Mouse (Mus musculus) ovary, adult 18-20 months (tissue): ENCODE results near the gene Clock.

Experiments
- DNase-seq: peaks from one replicate; pipeline ENCODE4 v3.0.0; 2022; ENCODE audit warnings: low spot score, mixed read lengths

Gene Clock

GRCm38 (mm10) chr5:76179791-76180190, 124.8 kb downstream of the Clock start:
- DNase-seq: no peak

DNA sequence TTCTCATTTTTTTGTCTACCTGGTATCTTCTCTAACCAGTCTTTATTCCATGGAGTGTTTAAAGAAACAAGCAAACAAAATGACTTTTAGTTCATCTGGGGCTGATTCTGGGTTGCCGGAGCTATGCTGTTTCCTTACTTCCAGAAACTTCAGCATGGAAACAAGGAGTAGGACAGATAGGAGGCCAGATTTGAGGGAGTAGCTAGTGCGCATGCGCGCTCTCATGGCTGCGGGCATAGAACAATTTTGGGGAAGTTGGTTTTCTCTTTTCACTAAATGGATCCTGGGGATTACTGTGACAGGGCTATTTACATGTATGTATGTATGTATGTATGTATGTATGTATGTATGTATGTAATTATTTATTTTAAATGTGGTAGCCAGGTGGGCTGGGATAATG, 125.4 kb downstream of the Clock start:
- no peak for DNase-seq

- no peak for DNase-seq
Measured at GRCm38 (mm10) chr5:76177664-76178063, 126.9 kb downstream of the Clock start.

DNA sequence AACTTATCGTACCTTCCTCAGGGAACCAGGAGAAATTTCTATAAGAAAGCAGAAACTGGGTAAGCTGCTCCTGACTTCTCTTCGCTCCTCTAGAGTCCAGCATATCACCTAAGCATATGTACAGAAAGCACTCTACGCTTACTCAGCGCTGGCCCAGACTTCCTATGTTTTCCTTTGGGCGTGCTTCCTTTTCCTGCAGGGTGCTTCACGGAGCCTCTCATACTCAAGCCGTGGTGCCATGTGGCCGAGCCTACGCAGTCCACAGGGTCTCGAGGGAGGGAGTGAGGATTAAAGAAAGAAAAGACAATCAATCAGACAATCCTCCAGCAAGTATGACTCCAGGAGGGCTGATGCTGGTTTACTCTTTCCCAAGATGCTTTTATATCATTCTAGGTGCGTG, 127.8 kb downstream of the Clock start:
- no peak for DNase-seq

DNA sequence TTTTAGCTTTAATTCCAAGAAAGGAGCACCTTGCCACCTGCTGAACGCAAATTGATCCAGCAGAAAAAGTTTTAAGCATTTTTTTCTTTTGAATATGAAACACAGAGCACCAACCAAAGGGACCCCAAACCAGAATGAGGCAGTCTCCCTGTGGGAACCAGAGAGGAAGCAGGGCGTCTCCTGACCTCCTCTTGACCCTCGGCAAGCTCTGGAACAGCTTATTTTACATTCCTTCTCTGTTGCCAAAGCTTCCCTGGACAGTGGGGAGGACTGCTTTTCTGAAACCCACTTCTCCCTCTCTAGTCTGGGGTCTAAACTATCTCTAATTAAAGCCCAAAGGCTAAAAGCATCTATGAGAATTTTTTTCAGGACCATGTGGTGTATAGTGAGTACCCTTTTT, 128.2 kb downstream of the Clock start:
- DNase-seq: no peak

- DNase-seq: no peak
Measured at GRCm38 (mm10) chr5:76175051-76175450, 129.5 kb downstream of the Clock start.

DNA sequence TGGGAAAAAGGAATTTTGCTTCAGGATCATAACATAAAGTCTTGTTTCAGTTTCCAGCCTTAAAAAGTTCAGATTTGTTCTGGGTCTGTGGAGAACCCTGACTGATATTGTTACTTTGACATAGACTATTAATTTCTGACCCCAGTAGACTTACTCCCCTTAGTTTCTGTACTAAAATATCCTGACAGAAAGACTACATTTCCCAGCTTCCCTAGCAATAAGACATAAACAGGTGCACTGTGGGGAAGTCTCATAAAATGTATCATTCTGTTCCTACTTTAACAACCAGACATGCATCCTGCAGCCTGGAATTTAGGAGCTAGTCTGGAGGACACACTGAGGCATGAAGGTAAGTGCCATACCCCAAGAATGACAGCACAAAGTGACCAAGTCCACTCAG, 133.6 kb downstream of the Clock start:
- no peak for DNase-seq

- DNase-seq: no peak
Measured at GRCm38 (mm10) chr5:76170522-76170921, 134.1 kb downstream of the Clock start.

GRCm38 (mm10) chr5:76164827-76165226, 139.8 kb downstream of the Clock start:
- no peak for DNase-seq

GRCm38 (mm10) chr5:76163828-76164390, 140.7 kb downstream of the Clock start:
- no peak for DNase-seq

DNA sequence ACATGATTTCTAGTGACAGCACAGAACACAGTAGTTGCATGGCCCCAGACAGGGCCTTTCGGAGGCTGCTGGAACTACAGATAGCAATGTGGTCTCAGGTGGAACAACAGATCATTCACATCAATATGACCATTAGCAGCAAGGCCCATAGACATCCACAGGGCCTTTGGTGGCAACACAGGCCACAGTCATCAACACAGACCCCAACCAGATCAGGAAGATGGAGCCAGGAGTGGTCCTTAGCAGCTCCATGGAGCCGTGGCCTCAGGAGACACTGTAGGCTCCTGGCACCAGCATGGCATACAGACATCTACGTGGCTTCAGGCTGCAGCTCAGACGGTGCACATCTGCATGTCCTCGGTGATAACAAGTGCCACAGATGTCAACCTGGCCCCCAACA, 141.7 kb downstream of the Clock start:
- DNase-seq: no peak

GRCm38 (mm10) chr5:76161491-76161890, 143.1 kb downstream of the Clock start:
- DNase-seq: no peak

- no peak for DNase-seq
Measured at GRCm38 (mm10) chr5:76160086-76160485, 144.5 kb downstream of the Clock start.
